Mouse (Mus musculus): Measurements from ENCODE around the gene Shisa2.

DNA sequence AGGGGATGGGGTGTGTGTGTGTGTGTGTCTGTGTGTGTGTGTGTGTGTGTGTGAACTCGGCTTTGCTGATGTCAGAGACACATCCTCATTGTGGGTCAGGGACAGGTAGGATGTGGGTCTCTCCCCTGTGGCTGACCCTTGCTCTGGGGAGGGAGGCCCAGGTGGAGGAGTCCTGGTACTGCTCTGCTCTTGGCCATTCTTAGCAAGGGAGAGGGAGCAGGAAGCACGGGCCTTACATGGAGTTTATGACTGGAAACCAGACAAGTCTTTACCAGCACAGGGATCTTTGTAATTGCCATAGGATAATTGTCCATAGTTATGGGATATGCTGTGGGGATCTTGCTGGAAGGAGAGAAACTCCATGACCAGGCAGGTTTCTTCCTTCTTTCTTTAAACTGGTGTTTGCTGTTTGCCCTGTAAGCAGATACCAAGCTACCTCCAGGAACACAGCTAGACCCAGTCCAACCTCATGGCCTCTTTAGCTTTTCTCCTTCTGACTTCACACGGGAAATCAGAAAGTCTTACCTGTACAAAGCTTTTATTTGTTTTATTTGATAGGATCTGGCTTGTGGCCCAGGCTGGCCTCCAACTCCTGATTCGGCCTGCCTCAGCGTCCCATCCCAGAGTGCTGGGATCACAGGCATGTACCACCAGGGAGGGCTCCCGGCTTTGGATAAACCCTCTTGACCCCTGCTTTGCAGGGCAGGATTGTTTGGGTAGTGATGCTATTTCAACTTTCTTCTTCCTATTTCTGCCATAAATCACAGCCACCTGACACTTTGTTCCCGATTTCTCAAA lies 14.0 kb downstream of the Shisa2 start:
- TF ChIP-seq CTCF (IDR thresholded peaks at IDR 0.05; ENCODE audit: control insufficient read depth, insufficient read depth, insufficient replicate concordance, low read depth, low read length): no peak
- no peak for TF ChIP-seq POLR2A (IDR thresholded peaks at IDR 0.05; ENCODE audit: control insufficient read depth, low read depth, low read length)

Data from testis, adult 2 months (tissue).